In the genomic region with DNA sequence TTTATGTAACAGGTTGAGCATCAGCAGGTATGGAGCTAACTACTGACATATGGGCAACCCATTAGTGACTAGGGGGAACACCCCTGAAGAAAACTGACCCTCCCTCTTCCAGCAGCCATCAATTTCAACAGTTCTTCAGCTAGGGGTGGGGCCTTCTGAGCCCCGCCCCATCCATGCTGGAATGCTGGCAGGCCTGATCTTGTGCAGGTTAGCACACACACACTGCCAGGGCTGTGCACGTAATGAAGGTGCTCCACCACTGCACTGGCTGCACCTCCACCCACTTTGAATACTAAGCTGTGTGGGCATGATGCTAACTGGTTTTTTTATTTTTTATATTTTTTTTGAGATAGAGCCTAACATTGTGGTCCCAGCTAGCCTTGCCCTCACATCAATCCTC, we compare ENCODE assay signal across 26 mouse cellular contexts. TPM values are rescaled to one million over a fixed set of nuclear protein-coding genes. Genes with fewer than 3 reads are reported as not detected.
DNase-seq lines count a peak whose midpoint lies in the region; ATAC-seq lines count a peak whose summit lies in the region.
"Had no signal": no experiment of that assay in that cellular context is flagged by ENCODE, and none has a peak within 500 bp of the region (broad histone marks: within the 10 kb centered on the region; RNA-seq: fewer than 3 reads in every experiment).

No protein-coding gene starts in this region.

- 74% methylated on average over 2 of the region's 2 CpGs for WGBS in lung, embryonic 16.5 days
- 100% methylated on average over 2 of the region's 2 CpGs for WGBS in midbrain, embryonic 16.5 days
- WGBS in midbrain, embryonic 11.5 days, result 95% methylated on average over 2 of the region's 2 CpGs
- whole genome bisulfite sequencing in embryonic facial prominence, embryonic 15.5 days, result 66% methylated on average over 2 of the region's 2 CpGs

- no peak overlapping the region for H3K4me2 ChIP-seq in lung, embryonic 16.5 days (ENCODE audit: low read depth, low read length)
- H3K4me2 ChIP-seq in midbrain, embryonic 16.5 days (ENCODE audit: low read length), result no peak overlapping the region
- H3K4me2 ChIP-seq in midbrain, embryonic 11.5 days, result no peak overlapping the region
- H3K4me2 ChIP-seq in embryonic facial prominence, embryonic 15.5 days (replicated peaks), result no peak overlapping the region
- H3K4me2 ChIP-seq: embryonic facial prominence, embryonic 13.5 days; heart, embryonic 12.5 days; heart, embryonic 15.5 days; hindbrain, embryonic 13.5 days had no signal

- H3K9ac ChIP-seq in lung, embryonic 16.5 days (ENCODE audit: low read length), result no peak overlapping the region
- no peak overlapping the region for H3K9ac ChIP-seq in midbrain, embryonic 16.5 days (ENCODE audit: low read depth, low read length)
- no peak overlapping the region for H3K9ac ChIP-seq in midbrain, embryonic 11.5 days (ENCODE audit: low read length)
- H3K9ac ChIP-seq in embryonic facial prominence, embryonic 15.5 days, result no peak overlapping the region
- H3K9ac ChIP-seq: embryonic facial prominence, embryonic 13.5 days; heart, embryonic 12.5 days; heart, embryonic 15.5 days; hindbrain, embryonic 13.5 days had no signal

- no peaks in the 10 kb centered on the region for H3K9me3 ChIP-seq in lung, embryonic 16.5 days (ENCODE audit: control insufficient read depth, low read length)
- no peaks in the 10 kb centered on the region for H3K9me3 ChIP-seq in midbrain, embryonic 16.5 days (replicated peaks; ENCODE audit: control insufficient read depth, low read length, poor library complexity, severe bottlenecking)
- H3K9me3 ChIP-seq in midbrain, embryonic 11.5 days (ENCODE audit: control insufficient read depth, low read length), result no peaks in the 10 kb centered on the region
- H3K9me3 ChIP-seq in embryonic facial prominence, embryonic 15.5 days (replicated peaks), result no peaks in the 10 kb centered on the region
- H3K9me3 ChIP-seq: embryonic facial prominence, embryonic 13.5 days; heart, embryonic 15.5 days; hindbrain, embryonic 10.5 days; hindbrain, embryonic 13.5 days had no signal

- H3K27ac ChIP-seq in lung, embryonic 16.5 days (ENCODE audit: low read length), result no peak overlapping the region
- no peak overlapping the region for H3K27ac ChIP-seq in midbrain, embryonic 16.5 days (ENCODE audit: low read length)
- no peak overlapping the region for H3K27ac ChIP-seq in midbrain, embryonic 11.5 days (ENCODE audit: low read depth, low read length)
- no peak overlapping the region for H3K27ac ChIP-seq in embryonic facial prominence, embryonic 15.5 days (replicated peaks)
- H3K27ac ChIP-seq: embryonic facial prominence, embryonic 13.5 days; heart, embryonic 15.5 days; hindbrain, embryonic 10.5 days; hindbrain, embryonic 13.5 days had no signal

- H3K4me1 ChIP-seq in lung, embryonic 16.5 days (replicated peaks; ENCODE audit: control insufficient read depth, insufficient read depth, low read length), result no peaks in the 10 kb centered on the region
- peaks cover 3% of the 10 kb centered on the region; the same call in 1 of the 2 replicates for H3K4me1 ChIP-seq in midbrain, embryonic 16.5 days (ENCODE audit: control insufficient read depth, insufficient read depth, low read length)
- H3K4me1 ChIP-seq in midbrain, embryonic 11.5 days (ENCODE audit: control insufficient read depth, insufficient read depth, low read length), result no peaks in the 10 kb centered on the region
- peaks cover 7% of the 10 kb centered on the region; the same call in 1 of the 2 replicates for H3K4me1 ChIP-seq in embryonic facial prominence, embryonic 15.5 days
- H3K4me1 ChIP-seq: hindbrain, embryonic 10.5 days had no signal

- H3K4me3 ChIP-seq in lung, embryonic 16.5 days (ENCODE audit: low read length), result no peak overlapping the region
- no peak overlapping the region for H3K4me3 ChIP-seq in midbrain, embryonic 16.5 days (ENCODE audit: low read depth, low read length)
- no peak overlapping the region for H3K4me3 ChIP-seq in midbrain, embryonic 11.5 days (ENCODE audit: low read depth, low read length)
- no peak overlapping the region for H3K4me3 ChIP-seq in embryonic facial prominence, embryonic 15.5 days (replicated peaks)
- H3K4me3 ChIP-seq: embryonic facial prominence, embryonic 13.5 days; heart, embryonic 12.5 days; heart, embryonic 15.5 days; hindbrain, embryonic 10.5 days; hindbrain, embryonic 13.5 days had no signal

- no peak for DNase-seq in lung, postnatal 14 days
- no peak for DNase-seq in midbrain, embryonic 11.5 days (ENCODE audit: low spot score, missing footprints)
- DNase-seq in kidney, postnatal 14 days, result no peak
- DNase-seq in retina, postnatal 1 day, result no peak
- DNase-seq: adrenal gland, adult 2 months; adrenal gland, postnatal 14 days; B cell, adult 2 months; cerebellum, adult 11 months; cerebellum, adult 2 months; cerebellum, adult 9-11 months; cerebellum, postnatal 25 days; gastrocnemius, postnatal 25 days; heart, adult 18-20 months; heart, postnatal 10 days; heart, postnatal 36 days had no signal

- peaks cover 10% of the 10 kb centered on the region for H3K36me3 ChIP-seq in lung, embryonic 16.5 days (ENCODE audit: control insufficient read depth, insufficient read depth, low read length)
- peaks cover 21% of the 10 kb centered on the region for H3K36me3 ChIP-seq in midbrain, embryonic 16.5 days (ENCODE audit: control insufficient read depth, insufficient read depth, low read length)
- peaks cover 7% of the 10 kb centered on the region; the same call in 1 of the 2 replicates for H3K36me3 ChIP-seq in midbrain, embryonic 11.5 days (ENCODE audit: control insufficient read depth, insufficient read depth, low read length)
- H3K36me3 ChIP-seq in embryonic facial prominence, embryonic 15.5 days, result peaks cover 36% of the 10 kb centered on the region

- ATAC-seq in lung, embryonic 16.5 days (ENCODE audit: low read depth), result peak; percentile 62; the same call in 1 of the 2 replicates
- peak; percentile 36; the same call in 1 of the 2 replicates for ATAC-seq in midbrain, embryonic 16.5 days
- no peak for ATAC-seq in midbrain, embryonic 11.5 days (ENCODE audit: low FRiP score)
- ATAC-seq in embryonic facial prominence, embryonic 15.5 days (ENCODE audit: insufficient number of reproducible peaks, low FRiP score, low TSS enrichment, low read depth), result 0 out of 2 replicates have a peak, but pooled peaks have one; percentile 39
- ATAC-seq: forebrain, embryonic 14.5 days; hindbrain, embryonic 16.5 days had no signal

- no peaks in the 10 kb centered on the region for H3K27me3 ChIP-seq in lung, embryonic 16.5 days (ENCODE audit: control insufficient read depth, insufficient read depth, low read depth, low read length)
- H3K27me3 ChIP-seq in midbrain, embryonic 16.5 days (ENCODE audit: control insufficient read depth, insufficient read depth, low read depth, low read length), result no peaks in the 10 kb centered on the region
- no peaks in the 10 kb centered on the region for H3K27me3 ChIP-seq in midbrain, embryonic 11.5 days (ENCODE audit: control insufficient read depth, insufficient read depth, low read length)
- H3K27me3 ChIP-seq in embryonic facial prominence, embryonic 15.5 days, result no peaks in the 10 kb centered on the region
- H3K27me3 ChIP-seq: CH12.LX; embryonic facial prominence, embryonic 13.5 days; heart, embryonic 12.5 days; heart, embryonic 15.5 days; hindbrain, embryonic 13.5 days had no signal

RNA-seq across cellular contexts. Expression of a gene that starts 55.3 kb away (rescaled TPM):
- polyA plus RNA-seq in lung, embryonic 16.5 days (2015; fragmentation: Nextera tagmentation; extraction: Ambion mirVana), result 111 and 120 TPM in 2 replicates
- 188 and 208 TPM in 2 replicates for polyA plus RNA-seq in midbrain, embryonic 16.5 days (2015; fragmentation: Nextera tagmentation; extraction: Ambion mirVana)
- 75.9 and 87.4 TPM in 2 replicates for polyA plus RNA-seq in midbrain, embryonic 11.5 days (2014; fragmentation: Nextera tagmentation; extraction: Ambion mirVana)
- polyA plus RNA-seq in embryonic facial prominence, embryonic 15.5 days (2015; fragmentation: Nextera tagmentation; extraction: Ambion mirVana), result 111 and 115 TPM in 2 replicates
